Mouse (Mus musculus): Measurements from ENCODE around the gene Rdh19. TPM values are rescaled to one million over a fixed set of nuclear protein-coding genes. Genes with fewer than 3 reads are reported as not detected.
"Not testable (repeated sequence)": the region's sequence is repeated elsewhere in the genome, so short reads cannot be mapped to it uniquely, and the experiment has no call there.

Rdh19 gene
- total RNA-seq, 2 experiments from 2014 or later = not detected

DNA sequence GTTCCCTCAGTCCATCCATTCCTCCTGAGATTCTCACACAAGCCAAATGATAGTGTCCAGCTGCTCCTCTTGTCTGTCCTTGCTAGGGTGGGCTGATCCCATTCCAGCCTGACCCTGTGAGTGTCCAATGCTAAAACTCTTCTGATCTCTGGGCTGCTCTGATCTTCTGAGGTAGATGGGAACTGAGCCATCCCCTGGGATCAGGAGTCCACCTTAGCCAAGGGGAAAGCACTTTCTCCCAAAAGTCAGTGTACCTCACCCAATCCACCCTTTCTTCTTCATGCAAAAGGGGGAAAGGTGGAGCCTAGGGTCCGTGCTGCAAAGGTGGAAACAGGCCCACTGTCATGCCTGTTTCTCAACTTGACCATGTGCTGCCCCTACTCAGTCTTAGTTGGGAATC, 41.8 kb downstream of the Rdh19 start:
- DNase-seq = no peak
- intact Hi-C loops (cut with DNase I) = no loop called here
- TF ChIP-seq CTCF (IDR thresholded peaks at IDR 0.05) = no peak

DNA sequence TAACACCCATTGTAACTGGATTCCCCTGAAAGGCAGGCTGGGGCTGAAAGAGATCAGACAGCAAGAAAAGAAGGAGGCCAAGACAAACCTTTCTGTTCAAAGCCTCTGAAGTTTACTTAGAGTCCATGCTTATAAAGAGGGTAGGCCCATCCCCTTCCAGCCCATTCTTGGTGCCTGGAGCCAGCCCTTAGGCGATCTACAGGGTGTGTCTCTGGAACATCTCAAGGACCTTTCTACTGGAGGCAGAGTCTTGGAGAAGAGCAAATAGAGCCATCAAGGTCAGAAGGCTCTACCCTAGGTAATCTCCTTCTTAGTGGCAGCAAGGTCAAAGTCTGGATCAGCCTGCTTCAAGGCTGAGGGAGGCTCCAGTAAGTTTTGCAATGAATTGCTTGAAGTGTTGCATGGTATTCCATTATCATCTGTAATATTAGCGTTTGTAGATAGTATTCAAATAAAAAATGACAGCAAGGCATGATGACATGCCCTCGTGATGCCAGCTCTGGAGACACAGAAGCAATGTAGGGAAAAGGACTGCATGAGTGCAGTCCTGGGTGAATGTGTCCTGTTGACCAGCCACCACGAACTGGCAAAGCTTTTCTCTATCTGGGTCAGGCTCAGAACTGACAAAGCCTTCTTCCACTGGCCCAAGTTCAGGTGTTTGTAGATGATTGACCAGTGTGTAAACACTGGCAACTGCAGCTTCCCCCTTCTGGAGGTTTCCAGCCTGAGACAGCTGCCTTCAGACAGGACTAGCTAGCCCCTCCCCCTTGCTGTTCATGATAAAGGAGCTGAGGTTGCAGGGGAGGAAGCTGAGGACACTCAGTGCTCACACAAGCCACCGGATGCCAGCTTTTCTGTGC, 43.7 kb downstream of the Rdh19 start:
- intact Hi-C loops (cut with DNase I); H3K4me3 ChIP-seq; H3K27ac ChIP-seq; DNase-seq: not testable (repeated sequence)

More for the DNA sequence above, 41.8 kb downstream of the Rdh19 start:
- Histone ChIP-seq H3K27ac (no peak overlapping the region), H3K4me3 (no peak overlapping the region)

DNA sequence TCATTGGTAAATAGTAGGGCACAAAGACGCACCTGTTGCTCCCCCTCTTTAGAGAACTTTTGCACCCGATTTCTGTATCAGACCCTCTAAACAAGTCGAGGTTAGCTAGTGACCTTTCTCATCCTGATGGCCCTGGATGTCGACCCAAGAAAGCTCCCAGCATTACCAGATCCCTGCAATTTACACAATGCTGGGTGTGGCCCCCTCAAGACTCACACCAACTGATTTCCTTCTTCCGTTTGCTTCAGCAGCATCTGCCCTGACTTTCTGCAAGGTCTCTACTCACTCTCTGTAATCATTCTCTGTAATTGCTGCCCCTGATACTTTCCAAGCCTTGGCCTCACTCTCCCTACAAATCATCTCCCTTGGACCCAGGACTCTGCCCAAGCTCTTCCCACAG, 47.0 kb downstream of the Rdh19 start:
- DNase-seq = no peak
- TF ChIP-seq CTCF (IDR thresholded peaks at IDR 0.05) = no peak
- intact Hi-C loops (cut with DNase I) = no loop called here
- no peak overlapping the region for H3K4me3 ChIP-seq
- no peak overlapping the region for H3K27ac ChIP-seq

DNA sequence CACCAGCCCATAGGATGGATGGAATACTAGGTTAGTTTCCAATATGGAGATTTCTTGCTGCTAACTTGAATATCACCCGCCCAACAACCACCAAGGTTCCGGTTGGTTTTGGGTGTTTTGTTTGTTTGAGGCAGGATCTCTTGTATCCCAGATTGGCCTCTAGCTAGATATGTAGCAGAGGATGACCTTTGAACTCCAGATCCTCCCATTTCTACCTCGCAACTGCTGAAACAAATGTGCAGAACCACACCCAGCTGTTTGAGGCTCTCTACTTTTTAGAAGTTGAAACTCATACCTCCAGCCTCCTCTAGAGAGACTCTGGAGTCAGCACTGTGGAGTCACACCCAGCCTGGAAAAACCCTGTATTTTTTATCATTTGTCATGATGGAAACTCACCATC, 47.8 kb downstream of the Rdh19 start:
- no peak for DNase-seq
- no peak overlapping the region for H3K4me3 ChIP-seq
- H3K27ac ChIP-seq = no peak overlapping the region
- TF ChIP-seq CTCF (IDR thresholded peaks at IDR 0.05) = no peak
- intact Hi-C loops (cut with DNase I) = no loop called here

- no peak for DNase-seq
- no peak for TF ChIP-seq CTCF (IDR thresholded peaks at IDR 0.05)
- no peak within 1 kb of the TSS for H3K4me3 ChIP-seq
- intact Hi-C loops (cut with DNase I) = no loop called here
- no peak within 1 kb of the TSS for H3K27ac ChIP-seq
Observed at GRCm38 (mm10) chr10:127898218-127898617, 48.5 kb downstream of the Rdh19 start, which contains the start of gene Sdr9c7. TSS of gene Sdr9c7 (plus strand) at chr10:127898518.

- intact Hi-C loops (cut with DNase I) = no loop called here
- DNase-seq = no peak
- TF ChIP-seq CTCF (IDR thresholded peaks at IDR 0.05) = no peak
- H3K4me3 ChIP-seq = no peak overlapping the region
- H3K27ac ChIP-seq = no peak overlapping the region
Observed at GRCm38 (mm10) chr10:127899783-127900182, 50.1 kb downstream of the Rdh19 start.

GRCm38 (mm10) chr10:127901751-127902150, 52.0 kb downstream of the Rdh19 start:
- DNase-seq = no peak
- intact Hi-C loops (cut with DNase I) = no loop called here
- H3K27ac ChIP-seq = no peak overlapping the region
- no peak overlapping the region for H3K4me3 ChIP-seq
- TF ChIP-seq CTCF (IDR thresholded peaks at IDR 0.05) = no peak

GRCm38 (mm10) chr10:127903116-127903515, 53.4 kb downstream of the Rdh19 start:
- intact Hi-C loops (cut with DNase I) = no loop called here
- TF ChIP-seq CTCF (IDR thresholded peaks at IDR 0.05) = no peak
- DNase-seq = no peak
- no peak overlapping the region for H3K4me3 ChIP-seq
- no peak overlapping the region for H3K27ac ChIP-seq

- Histone ChIP-seq H3K27ac (no peak overlapping the region), H3K4me3 (no peak overlapping the region)
- TF ChIP-seq CTCF (IDR thresholded peaks at IDR 0.05) = no peak
- peak; percentile 26 for DNase-seq
- intact Hi-C loops (cut with DNase I) = no loop called here
Observed at GRCm38 (mm10) chr10:127904718-127905446, 55.2 kb downstream of the Rdh19 start.

GRCm38 (mm10) chr10:127906138-127906537, 56.4 kb downstream of the Rdh19 start:
- no peak overlapping the region for H3K4me3 ChIP-seq
- no peak overlapping the region for H3K27ac ChIP-seq
- no peak for TF ChIP-seq CTCF (IDR thresholded peaks at IDR 0.05)
- DNase-seq = no peak
- intact Hi-C loops (cut with DNase I) = no loop called here

- DNase-seq = no peak
- H3K4me3 ChIP-seq = no peak overlapping the region
- TF ChIP-seq CTCF (IDR thresholded peaks at IDR 0.05) = no peak
- intact Hi-C loops (cut with DNase I) = no loop called here
- no peak overlapping the region for H3K27ac ChIP-seq
Observed at GRCm38 (mm10) chr10:127907386-127907951, 57.7 kb downstream of the Rdh19 start.

Other genes starting within 250 kb of the Rdh19 start
- 10 to 100 TPM; 34.6 to 71.3 TPM for gene Lrp1, start 228.8 kb upstream of the Rdh19 start, total RNA-seq (2021)
- gene Stat6, start 206.9 kb upstream of the Rdh19 start, total RNA-seq (2021) = 10 to 100 TPM; 17.1 to 18.9 TPM
- 1 to 10 TPM; 1.5 to 2.1 TPM for gene Nemp1, start 183.0 kb upstream of the Rdh19 start, total RNA-seq (2021)
- 1 to 10 TPM; 2.8 to 3.2 TPM for gene Nab2, start 181.4 kb upstream of the Rdh19 start, total RNA-seq (2021)
- not detected for gene Myo1a, start 144.8 kb upstream of the Rdh19 start, total RNA-seq (2021)
- gene Tac2, start 125.5 kb upstream of the Rdh19 start, total RNA-seq (2021) = not detected
- gene Zbtb39, start 110.4 kb upstream of the Rdh19 start, total RNA-seq (2021) = 1 to 10 TPM; 6.6 to 7.2 TPM
- under 1 TPM; 0.22 to 0.36 TPM for gene Gpr182, start 98.2 kb upstream of the Rdh19 start, total RNA-seq (2021)
- gene Rdh1, start 90.2 kb upstream of the Rdh19 start, total RNA-seq (2021) = under 1 TPM; 0.05 to 0.06 TPM
- not detected for gene Rdh16f1, start 90.1 kb upstream of the Rdh19 start, total RNA-seq (2021)
- under 1 TPM; 0.33 to 0.48 TPM for gene Rdh9, start 73.5 kb upstream of the Rdh19 start, total RNA-seq (2021)
- gene Rdh16, start 48.8 kb upstream of the Rdh19 start, total RNA-seq (2021) = not detected
- not detected for gene Rdh16f2, start 16.5 kb downstream of the Rdh19 start, total RNA-seq (2021)
- not detected for gene Rdh7, start 38.9 kb downstream of the Rdh19 start, total RNA-seq (2021)
- not detected for gene Sdr9c7, start 48.6 kb downstream of the Rdh19 start, total RNA-seq (2021)
- not detected for gene Hsd17b6, start 157.7 kb downstream of the Rdh19 start, total RNA-seq (2021)
- gene Prim1, start 165.2 kb downstream of the Rdh19 start, total RNA-seq (2021) = under 1 TPM; 0.61 to 0.95 TPM
- gene Naca, start 185.6 kb downstream of the Rdh19 start, total RNA-seq (2021) = 100 to 1,000 TPM; 385 to 418 TPM
- 10 to 100 TPM; 75.4 to 81.3 TPM for gene Ptges3, start 209.0 kb downstream of the Rdh19 start, total RNA-seq (2021)
- gene Atp5b, start 233.3 kb downstream of the Rdh19 start, total RNA-seq (2021) = 1,000 to 10,000 TPM; 3,225 to 4,497 TPM
- gene Baz2a, start 241.6 kb downstream of the Rdh19 start, total RNA-seq (2021) = 10 to 100 TPM; 12.7 to 13.2 TPM